Mouse (Mus musculus) intestine, postnatal 0 days (tissue): ENCODE measurements around the gene Spindoc. TPM values are rescaled to one million over a fixed set of nuclear protein-coding genes. Genes with fewer than 3 reads are reported as not detected.
A peak's percentile ranks its signal among the peaks of the same experiment; 100 is the strongest.
"Not testable (repeated sequence)": the region's sequence is repeated elsewhere in the genome, so short reads cannot be mapped to it uniquely, and the experiment has no call there.

Experiments used
- ATAC-seq: fragments of 200-750 bp; cut with Nextera tagmentation; 2 replicates; pipeline ENCODE4 v1.8.0; 2017; ENCODE audit warnings: mild to moderate bottlenecking, moderate TSS enrichment, moderate library complexity
- H3K27ac ChIP-seq: fragments of 300-500 bp; sonication (generic); 2 replicates; pipeline ENCODE4 v1.5.1; 2014; ENCODE audit warnings: mild to moderate bottlenecking, low read depth, low read length, moderate library complexity
- H3K27me3 ChIP-seq: fragments of 300-500 bp; sonication (generic); replicated peaks from 2 replicates; pipeline ENCODE4 v1.6.1; 2014; ENCODE audit warnings: low read length, mixed read lengths; ENCODE audit not compliant: control insufficient read depth, insufficient read depth
- H3K36me3 ChIP-seq: fragments of 300-500 bp; sonication (generic); 2 replicates; pipeline ENCODE4 v1.6.1; 2014; ENCODE audit warnings: mild to moderate bottlenecking, moderate library complexity; ENCODE audit not compliant: control insufficient read depth, insufficient read depth
- H3K4me1 ChIP-seq: fragments of 300-500 bp; sonication (generic); replicated peaks from 2 replicates; pipeline ENCODE4 v1.6.1; 2014; ENCODE audit warnings: antibody characterized with exemption, low read length, mixed read lengths; ENCODE audit not compliant: control insufficient read depth, insufficient read depth
- H3K4me2 ChIP-seq: fragments of 300-500 bp; sonication (generic); replicated peaks from 2 replicates; pipeline ENCODE4 v1.6.1; 2014; ENCODE audit warnings: low read depth, mild to moderate bottlenecking, moderate library complexity
- H3K4me3 ChIP-seq: fragments of 300-500 bp; sonication (generic); 2 replicates; pipeline ENCODE4 v1.5.1; 2014; ENCODE audit warnings: low read depth, low read length
- H3K9ac ChIP-seq: fragments of 300-500 bp; sonication (generic); 2 replicates; pipeline ENCODE4 v1.6.1; 2014; ENCODE audit warnings: mild to moderate bottlenecking, low read depth, low read length
- H3K9me3 ChIP-seq: fragments of 300-500 bp; sonication (generic); 2 replicates; pipeline ENCODE4 v1.6.1; 2016; ENCODE audit warnings: mixed run types; ENCODE audit not compliant: control insufficient read depth
- CTCF ChIP-seq: sonication (generic); IDR thresholded peaks from 2 replicates; pipeline ENCODE4 v1.5.1; 2016; ENCODE audit warnings: low read depth, mild to moderate bottlenecking, control low read depth, antibody characterized with exemption, moderate library complexity
- WGBS: fragments of 180-500 bp; shearing (Covaris S2); extraction: QIAGEN DNeasy Blood & Tissue Kit; methylation state at CpG from one replicate; pipeline ENCODE4 v1.1.7; 2014; 5-methylcytosine and 5-hydroxymethylcytosine counted together
- polyA plus RNA-seq: library from polyadenylated mRNA; unstranded; fragments of >200 nt; fragmentation: Nextera tagmentation; extraction: Ambion mirVana; gene quantifications from 2 replicates; pipeline ENCODE4 v1.2.1, GENCODE M21; 2015

The Spindoc gene
- polyA plus RNA-seq, 1 experiment from 2014 or later, result 11.3 TPM

GRCm38 (mm10) chr19:7382248-7382902 lies 419 bp downstream of the Spindoc start:
- H3K9ac ChIP-seq, result peak overlapping the region; percentile 94
- no peaks in the 10 kb centered on the region for H3K27me3 ChIP-seq
- peak; percentile 30; the same call in 1 of the 2 replicates for TF ChIP-seq CTCF
- H3K9me3 ChIP-seq, result no peaks in the 10 kb centered on the region
- 1% methylated on average over 51 of the region's 60 CpGs for WGBS
- no peaks in the 10 kb centered on the region; the same call in 1 of the 2 replicates for H3K4me1 ChIP-seq
- peak overlapping the region; percentile 75 for H3K4me3 ChIP-seq
- ATAC-seq, result peak; percentile 41
- peak overlapping the region; percentile 73 for H3K4me2 ChIP-seq
- no peaks in the 10 kb centered on the region for H3K36me3 ChIP-seq
- H3K27ac ChIP-seq, result peak overlapping the region; percentile 78

- no peak for TF ChIP-seq CTCF
- no peaks in the 10 kb centered on the region; the same call in 1 of the 2 replicates for H3K4me1 ChIP-seq
- H3K9ac ChIP-seq, result peak overlapping the region; percentile 94
- no peaks in the 10 kb centered on the region for H3K9me3 ChIP-seq
- no peaks in the 10 kb centered on the region for H3K36me3 ChIP-seq
- WGBS, result 8% methylated on average over 8 of the region's 8 CpGs
- H3K4me3 ChIP-seq, result peak overlapping the region; percentile 75
- peak overlapping the region; percentile 78 for H3K27ac ChIP-seq
- H3K27me3 ChIP-seq, result no peaks in the 10 kb centered on the region
- peak overlapping the region; percentile 73 for H3K4me2 ChIP-seq
- no peak for ATAC-seq
These were observed 917 bp downstream of the Spindoc start for GRCm38 (mm10) chr19:7381906-7382247.

DNA sequence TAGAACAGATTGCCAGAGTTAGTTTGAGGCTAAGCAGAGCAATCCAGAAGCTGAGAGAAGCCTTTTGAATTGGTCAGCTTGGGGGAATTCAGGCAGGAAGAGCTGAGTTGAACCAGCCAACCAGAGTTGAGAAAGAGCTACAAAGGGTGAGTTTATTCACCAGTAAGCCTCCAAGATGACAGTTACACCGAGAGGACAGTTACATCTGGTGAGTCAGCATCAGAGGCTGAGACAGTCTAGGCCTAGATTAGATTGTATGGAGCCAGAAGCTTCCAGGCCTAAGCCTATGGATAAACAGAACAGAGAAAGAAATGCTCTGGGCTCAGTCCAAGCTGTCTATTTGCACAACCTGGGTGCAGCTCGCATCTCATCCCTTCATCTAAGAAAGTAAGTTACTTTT lies 5.2 kb downstream of the Spindoc start:
- H3K4me3 ChIP-seq, result no peak overlapping the region
- peaks cover 28% of the 10 kb centered on the region for H3K36me3 ChIP-seq
- no peaks in the 10 kb centered on the region; the same call in 1 of the 2 replicates for H3K4me1 ChIP-seq
- H3K9ac ChIP-seq, result no peak overlapping the region
- H3K27ac ChIP-seq, result no peak overlapping the region
- no peak for TF ChIP-seq CTCF
- WGBS, result 65% methylated on average over 2 of the region's 2 CpGs
- H3K9me3 ChIP-seq, result no peaks in the 10 kb centered on the region
- ATAC-seq, result no peak
- no peaks in the 10 kb centered on the region for H3K27me3 ChIP-seq
- H3K4me2 ChIP-seq, result no peak overlapping the region

GRCm38 (mm10) chr19:7374491-7374890 lies 8.3 kb downstream of the Spindoc start:
- WGBS, result 95% methylated on average over 8 of the region's 8 CpGs
- no peak for ATAC-seq

GRCm38 (mm10) chr19:7369469-7369868 lies 13.3 kb downstream of the Spindoc start:
- not testable (repeated sequence) for H3K4me3 ChIP-seq, H3K27me3 ChIP-seq, H3K4me2 ChIP-seq, H3K9ac ChIP-seq, H3K4me1 ChIP-seq, H3K9me3 ChIP-seq
- H3K27ac ChIP-seq, result peak overlapping the region; percentile 11; the same call in 1 of the 2 replicates
- 38% methylated on average over 4 of the region's 4 CpGs for WGBS
- H3K36me3 ChIP-seq, result peaks cover 48% of the 10 kb centered on the region
- ATAC-seq, result peak; percentile 25; the same call in 1 of the 2 replicates

More at GRCm38 (mm10) chr19:7374491-7374890, 8.3 kb downstream of the Spindoc start:
- no peak for TF ChIP-seq CTCF
- H3K9ac ChIP-seq, result no peak overlapping the region
- no peaks in the 10 kb centered on the region for H3K27me3 ChIP-seq
- H3K27ac ChIP-seq, result no peak overlapping the region
- H3K9me3 ChIP-seq, result no peaks in the 10 kb centered on the region
- no peaks in the 10 kb centered on the region for H3K4me1 ChIP-seq
- no peak overlapping the region for H3K4me3 ChIP-seq
- no peak overlapping the region for H3K4me2 ChIP-seq
- H3K36me3 ChIP-seq, result peaks cover 50% of the 10 kb centered on the region

DNA sequence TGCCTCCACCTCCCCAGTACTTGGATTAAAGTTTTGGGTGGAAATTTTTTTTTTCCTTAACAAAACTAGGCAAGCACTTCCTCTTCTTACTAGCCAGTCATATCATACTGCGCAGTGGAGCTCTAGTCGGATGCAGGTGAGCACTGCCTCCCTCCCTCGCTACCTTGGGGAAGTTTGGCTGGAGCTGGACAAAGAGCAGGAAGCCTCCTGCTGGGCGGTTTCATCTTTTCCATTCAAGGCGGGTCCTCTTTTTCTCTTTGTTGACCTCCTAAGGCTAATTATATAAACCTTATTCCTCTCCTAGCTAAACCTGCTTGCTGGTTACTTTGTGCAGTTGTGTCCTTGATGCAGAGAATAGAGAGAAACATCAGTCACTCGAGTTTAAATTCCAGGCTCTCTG lies 29.2 kb downstream of the Spindoc start:
- no peak for TF ChIP-seq CTCF

More for the DNA sequence above, 29.2 kb downstream of the Spindoc start:
- Histone ChIP-seq H3K4me1 (no peaks in the 10 kb centered on the region), H3K27ac (no peak overlapping the region), H3K36me3 (peaks cover 9% of the 10 kb centered on the region; the same call in 1 of the 2 replicates), H3K9me3 (no peaks in the 10 kb centered on the region), H3K4me3 (no peak overlapping the region), H3K4me2 (no peak overlapping the region), H3K9ac (no peak overlapping the region), H3K27me3 (no peaks in the 10 kb centered on the region)
- whole genome bisulfite sequencing, result 54% methylated on average over 6 of the region's 6 CpGs
- ATAC-seq, result no peak
